Mouse (Mus musculus) C2C12 (cell line): Measurements from ENCODE around the gene Mob3b.

Source experiments
- CTCF ChIP-seq: IDR thresholded peaks from one replicate; pipeline ENCODE4 v1.5.1; 2011; ENCODE audit not compliant: control insufficient read depth, insufficient read depth, insufficient read length
- MYOG ChIP-seq: IDR thresholded peaks from one replicate; pipeline ENCODE4 v1.6.1; 2011; ENCODE audit not compliant: control insufficient read depth, insufficient read length; ENCODE audit errors: extremely low read depth
- USF1 ChIP-seq: IDR thresholded peaks from one replicate; pipeline ENCODE4 v1.6.1; 2011; ENCODE audit warnings: low read depth, mild to moderate bottlenecking, control low read depth, moderate library complexity

GRCm38 (mm10) chr4:35098552-35098951, 58.7 kb downstream of the Mob3b start:
- TF ChIP-seq USF1 (no peak), CTCF (no peak), MYOG (no peak)
